Mouse (Mus musculus): ENCODE measurements around the gene Tet1. TPM values are rescaled to one million over a fixed set of nuclear protein-coding genes. Genes with fewer than 3 reads are reported as not detected.

Gene Tet1
- polyA plus RNA-seq, 1 experiment from 2014 or later, result 26.9 TPM

- H3K9ac ChIP-seq, result peak overlapping the region; percentile 12; the same call in 1 of the 2 replicates
- H3K27ac ChIP-seq, result peak overlapping the region; percentile 92
- H3K4me3 ChIP-seq, result peak overlapping the region; percentile 25
- WGBS, result 17% methylated on average over 9 of the region's 9 CpGs
- peaks cover 30% of the 10 kb centered on the region for H3K4me1 ChIP-seq (replicated peaks)
- peaks cover 10% of the 10 kb centered on the region for H3K36me3 ChIP-seq
- no peaks in the 10 kb centered on the region for H3K27me3 ChIP-seq
- no peaks in the 10 kb centered on the region for H3K9me3 ChIP-seq (replicated peaks)
- H3K4me2 ChIP-seq, result peak overlapping the region; percentile 47
- peak; percentile 88 for ATAC-seq (replicated peaks; ENCODE audit: insufficient number of reproducible peaks, insufficient read depth, low FRiP score, low read depth)
Observed at GRCm38 (mm10) chr10:62843787-62844491, 64.9 kb downstream of the Tet1 start.

GRCm38 (mm10) chr10:62841901-62842447 lies 66.8 kb downstream of the Tet1 start:
- 79% methylated on average over 10 of the region's 10 CpGs for WGBS

GRCm38 (mm10) chr10:62840687-62841086 lies 68.1 kb downstream of the Tet1 start:
- H3K27me3 ChIP-seq, result no peaks in the 10 kb centered on the region
- ATAC-seq (replicated peaks; ENCODE audit: insufficient number of reproducible peaks, insufficient read depth, low FRiP score, low read depth), result no peak

More at GRCm38 (mm10) chr10:62841901-62842447, 66.8 kb downstream of the Tet1 start:
- Histone ChIP-seq H3K27me3 (no peaks in the 10 kb centered on the region), H3K4me3 (no peak overlapping the region), H3K4me2 (no peak overlapping the region), H3K4me1 (replicated peaks) (peaks cover 22% of the 10 kb centered on the region), H3K36me3 (peaks cover 26% of the 10 kb centered on the region), H3K27ac (no peak overlapping the region), H3K9me3 (replicated peaks) (no peaks in the 10 kb centered on the region), H3K9ac (no peak overlapping the region)
- no peak for ATAC-seq (replicated peaks; ENCODE audit: insufficient number of reproducible peaks, insufficient read depth, low FRiP score, low read depth)

DNA sequence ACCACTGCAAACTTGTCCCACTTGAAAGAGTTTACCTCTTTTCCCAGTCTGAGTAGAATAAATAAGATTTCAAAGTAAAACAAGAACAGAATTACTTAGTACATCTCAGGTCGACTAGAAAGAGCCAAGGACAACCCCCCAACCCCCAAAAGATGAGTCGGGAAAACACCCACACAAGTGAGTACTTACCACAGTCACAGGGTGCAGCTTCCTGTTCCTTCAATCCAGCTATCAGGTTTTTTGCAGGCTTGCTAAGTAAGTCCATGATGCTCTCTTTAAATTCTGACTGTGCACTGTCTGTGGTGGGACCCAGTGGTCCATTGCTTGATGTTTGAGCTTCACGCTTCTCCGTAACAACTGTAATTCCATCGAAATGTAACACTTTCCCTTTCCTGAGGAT lies 70.8 kb downstream of the Tet1 start:
- H3K9me3 ChIP-seq (replicated peaks), result no peaks in the 10 kb centered on the region
- ATAC-seq (replicated peaks; ENCODE audit: insufficient number of reproducible peaks, insufficient read depth, low FRiP score, low read depth), result no peak
- no peak overlapping the region for H3K9ac ChIP-seq
- H3K36me3 ChIP-seq, result peaks cover 26% of the 10 kb centered on the region
- no peaks in the 10 kb centered on the region for H3K27me3 ChIP-seq
- H3K4me2 ChIP-seq, result no peak overlapping the region
- no peak overlapping the region for H3K4me3 ChIP-seq
- H3K4me1 ChIP-seq (replicated peaks), result peaks cover 5% of the 10 kb centered on the region
- 88% methylated on average over 5 of the region's 5 CpGs for WGBS
- H3K27ac ChIP-seq, result no peak overlapping the region

More at GRCm38 (mm10) chr10:62840687-62841086, 68.1 kb downstream of the Tet1 start:
- H3K36me3 ChIP-seq, result peaks cover 26% of the 10 kb centered on the region
- peaks cover 21% of the 10 kb centered on the region for H3K4me1 ChIP-seq (replicated peaks)
- H3K27ac ChIP-seq, result no peak overlapping the region
- no peak overlapping the region for H3K9ac ChIP-seq
- WGBS, result 88% methylated on average over 7 of the region's 7 CpGs
- no peaks in the 10 kb centered on the region for H3K9me3 ChIP-seq (replicated peaks)
- no peak overlapping the region for H3K4me3 ChIP-seq
- no peak overlapping the region for H3K4me2 ChIP-seq

DNA sequence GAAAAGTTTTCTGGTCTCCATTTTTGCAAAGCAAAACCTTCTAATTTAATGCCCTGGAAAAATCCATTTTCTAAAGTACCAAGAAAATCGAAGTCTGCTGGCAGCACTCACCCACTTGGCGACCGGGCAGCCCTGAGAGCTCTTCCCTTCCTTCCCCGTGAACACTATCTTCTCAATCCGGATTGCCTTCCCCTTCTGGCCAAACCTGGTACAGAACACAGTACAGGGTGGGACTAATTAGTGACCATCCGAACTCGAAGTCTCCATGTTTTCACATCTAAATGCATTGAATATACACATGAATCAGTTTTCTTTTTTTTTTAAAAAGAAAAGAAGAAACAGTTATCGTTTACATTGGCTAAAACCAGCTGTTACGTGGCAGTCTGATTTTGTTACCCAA lies 76.0 kb downstream of the Tet1 start:
- H3K4me1 ChIP-seq (replicated peaks), result peaks cover 14% of the 10 kb centered on the region
- WGBS, result 75% methylated on average over 9 of the region's 9 CpGs
- peaks cover 21% of the 10 kb centered on the region for H3K36me3 ChIP-seq
- H3K27ac ChIP-seq, result no peak overlapping the region
- H3K4me3 ChIP-seq, result no peak overlapping the region
- no peak for ATAC-seq (replicated peaks; ENCODE audit: insufficient number of reproducible peaks, insufficient read depth, low FRiP score, low read depth)
- H3K4me2 ChIP-seq, result no peak overlapping the region
- no peaks in the 10 kb centered on the region for H3K27me3 ChIP-seq
- no peak overlapping the region for H3K9ac ChIP-seq
- H3K9me3 ChIP-seq (replicated peaks), result no peaks in the 10 kb centered on the region

GRCm38 (mm10) chr10:62831546-62831945 lies 77.2 kb downstream of the Tet1 start:
- H3K9me3 ChIP-seq (replicated peaks), result no peaks in the 10 kb centered on the region
- peaks cover 20% of the 10 kb centered on the region for H3K36me3 ChIP-seq
- no peak overlapping the region for H3K4me2 ChIP-seq
- 0 out of 2 replicates have a peak overlapping the region, but pooled peaks have one; percentile 31 for H3K27ac ChIP-seq
- no peaks in the 10 kb centered on the region for H3K27me3 ChIP-seq
- WGBS, result 34% methylated on average over 2 of the region's 2 CpGs
- H3K4me3 ChIP-seq, result no peak overlapping the region
- H3K4me1 ChIP-seq (replicated peaks), result peaks cover 14% of the 10 kb centered on the region
- ATAC-seq (replicated peaks; ENCODE audit: insufficient number of reproducible peaks, insufficient read depth, low FRiP score, low read depth), result no peak
- H3K9ac ChIP-seq, result no peak overlapping the region

DNA sequence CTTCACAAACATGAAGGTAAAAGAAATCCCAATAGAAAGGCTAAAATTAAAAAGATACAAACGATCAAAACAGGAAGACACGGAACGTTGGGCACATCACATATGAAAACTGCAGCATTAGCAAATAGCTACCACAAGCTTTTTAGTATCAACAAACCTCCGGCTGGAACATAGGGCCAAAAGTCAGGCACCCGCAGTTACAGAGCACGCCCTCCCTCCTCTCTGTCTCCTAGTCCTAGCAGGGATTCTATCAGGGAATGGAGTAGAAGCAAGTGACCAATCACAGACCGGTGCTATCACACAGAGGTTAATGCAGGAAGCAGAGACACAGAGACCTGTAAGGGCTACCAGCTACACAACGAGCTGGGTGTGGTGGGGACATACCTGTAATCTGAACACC lies 84.3 kb downstream of the Tet1 start:
- 82% methylated on average over 8 of the region's 8 CpGs for WGBS
- H3K36me3 ChIP-seq, result peaks cover 31% of the 10 kb centered on the region

DNA sequence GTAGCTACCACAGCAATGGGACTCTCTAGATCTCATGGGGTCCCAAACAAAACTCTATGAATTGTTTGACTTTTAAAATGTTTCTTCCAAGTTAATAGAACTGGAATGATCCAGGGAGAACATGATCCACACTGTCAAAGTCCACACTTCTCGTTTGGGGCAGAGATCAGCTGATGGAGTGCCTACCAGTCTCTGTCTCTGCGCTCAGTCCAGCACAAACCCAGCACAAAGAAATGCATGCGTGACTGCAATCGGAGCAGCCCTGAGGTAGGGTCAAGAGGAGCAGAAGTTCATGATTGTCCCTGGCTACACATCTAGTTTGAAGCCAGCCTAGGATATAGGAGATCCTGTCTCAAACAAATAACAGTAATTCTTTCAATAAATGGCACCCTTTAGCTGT lies 85.4 kb downstream of the Tet1 start:
- no peaks in the 10 kb centered on the region for H3K9me3 ChIP-seq (replicated peaks)
- no peaks in the 10 kb centered on the region for H3K4me1 ChIP-seq (replicated peaks)
- H3K27ac ChIP-seq, result no peak overlapping the region
- H3K4me2 ChIP-seq, result no peak overlapping the region
- H3K4me3 ChIP-seq, result no peak overlapping the region
- ATAC-seq (replicated peaks; ENCODE audit: insufficient number of reproducible peaks, insufficient read depth, low FRiP score, low read depth), result no peak
- H3K9ac ChIP-seq, result no peak overlapping the region
- no peaks in the 10 kb centered on the region for H3K27me3 ChIP-seq
- WGBS, result 77% methylated on average over 4 of the region's 4 CpGs
- H3K36me3 ChIP-seq, result peaks cover 40% of the 10 kb centered on the region

More for the DNA sequence above, 84.3 kb downstream of the Tet1 start:
- H3K27me3 ChIP-seq, result no peaks in the 10 kb centered on the region
- ATAC-seq (replicated peaks; ENCODE audit: insufficient number of reproducible peaks, insufficient read depth, low FRiP score, low read depth), result no peak
- H3K9me3 ChIP-seq (replicated peaks), result no peaks in the 10 kb centered on the region
- H3K27ac ChIP-seq, result no peak overlapping the region
- H3K4me2 ChIP-seq, result no peak overlapping the region
- H3K4me3 ChIP-seq, result no peak overlapping the region
- H3K9ac ChIP-seq, result no peak overlapping the region
- no peaks in the 10 kb centered on the region for H3K4me1 ChIP-seq (replicated peaks)

DNA sequence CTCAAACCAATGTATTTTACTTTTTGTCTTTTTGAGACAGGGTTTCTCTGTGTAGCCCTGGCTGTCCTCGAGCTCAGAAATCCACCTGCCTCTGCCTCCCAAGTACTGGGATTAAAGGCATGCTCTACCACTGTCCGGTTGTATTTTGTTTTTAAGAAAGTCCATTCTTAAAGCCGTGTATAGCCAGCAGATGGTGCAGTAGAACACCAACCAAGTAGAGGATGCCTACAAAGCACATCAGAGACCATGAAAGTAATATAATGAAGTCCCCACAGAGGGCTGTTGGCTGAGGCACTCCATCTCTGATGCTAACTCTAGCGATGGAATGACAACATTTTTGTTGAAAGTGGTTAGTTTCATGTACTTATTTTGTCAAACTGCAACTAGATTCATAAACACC lies 98.8 kb downstream of the Tet1 start:
- ATAC-seq (replicated peaks; ENCODE audit: insufficient number of reproducible peaks, insufficient read depth, low FRiP score, low read depth), result no peak
- Histone ChIP-seq H3K36me3 (peaks cover 37% of the 10 kb centered on the region), H3K9me3 (replicated peaks) (no peaks in the 10 kb centered on the region), H3K27ac (no peak overlapping the region), H3K27me3 (no peaks in the 10 kb centered on the region), H3K4me2 (no peak overlapping the region), H3K9ac (no peak overlapping the region), H3K4me3 (no peak overlapping the region), H3K4me1 (replicated peaks) (no peaks in the 10 kb centered on the region)
- 70% methylated on average over 4 of the region's 4 CpGs for WGBS

DNA sequence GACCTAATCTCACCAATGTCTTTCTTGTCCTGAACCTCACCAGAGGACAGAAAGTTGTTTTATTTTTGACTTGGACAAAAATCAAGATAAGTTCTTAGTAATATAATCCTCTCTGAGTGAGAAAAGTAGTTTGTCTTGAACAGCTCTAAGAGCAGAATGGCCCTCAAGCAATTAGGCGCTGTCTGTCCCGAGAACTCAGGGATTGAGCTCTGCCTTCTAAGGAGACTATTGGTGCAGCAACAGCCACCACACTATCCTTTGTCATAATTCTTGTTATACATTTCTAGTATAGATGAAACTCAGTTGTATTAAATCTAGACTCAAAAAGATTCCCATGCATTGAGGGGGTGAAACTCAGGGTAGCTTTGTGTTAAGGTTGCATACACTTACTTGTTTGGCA lies 100.0 kb downstream of the Tet1 start:
- no peak overlapping the region for H3K27ac ChIP-seq
- no peaks in the 10 kb centered on the region for H3K9me3 ChIP-seq (replicated peaks)

GRCm38 (mm10) chr10:62808316-62808715 lies 100.5 kb downstream of the Tet1 start:
- Histone ChIP-seq H3K9me3 (replicated peaks) (no peaks in the 10 kb centered on the region), H3K27me3 (no peaks in the 10 kb centered on the region), H3K9ac (no peak overlapping the region), H3K36me3 (peaks cover 21% of the 10 kb centered on the region), H3K4me3 (no peak overlapping the region), H3K4me2 (no peak overlapping the region), H3K4me1 (replicated peaks) (no peaks in the 10 kb centered on the region), H3K27ac (no peak overlapping the region)
- no peak for ATAC-seq (replicated peaks; ENCODE audit: insufficient number of reproducible peaks, insufficient read depth, low FRiP score, low read depth)
- WGBS, result 87% methylated on average over 7 of the region's 7 CpGs

More for the DNA sequence above, 100.0 kb downstream of the Tet1 start:
- Histone ChIP-seq H3K4me1 (replicated peaks) (no peaks in the 10 kb centered on the region), H3K4me3 (no peak overlapping the region), H3K4me2 (no peak overlapping the region), H3K36me3 (peaks cover 26% of the 10 kb centered on the region), H3K9ac (no peak overlapping the region), H3K27me3 (no peaks in the 10 kb centered on the region)
- 97% methylated on average over 2 of the region's 2 CpGs for WGBS
- ATAC-seq (replicated peaks; ENCODE audit: insufficient number of reproducible peaks, insufficient read depth, low FRiP score, low read depth), result no peak

DNA sequence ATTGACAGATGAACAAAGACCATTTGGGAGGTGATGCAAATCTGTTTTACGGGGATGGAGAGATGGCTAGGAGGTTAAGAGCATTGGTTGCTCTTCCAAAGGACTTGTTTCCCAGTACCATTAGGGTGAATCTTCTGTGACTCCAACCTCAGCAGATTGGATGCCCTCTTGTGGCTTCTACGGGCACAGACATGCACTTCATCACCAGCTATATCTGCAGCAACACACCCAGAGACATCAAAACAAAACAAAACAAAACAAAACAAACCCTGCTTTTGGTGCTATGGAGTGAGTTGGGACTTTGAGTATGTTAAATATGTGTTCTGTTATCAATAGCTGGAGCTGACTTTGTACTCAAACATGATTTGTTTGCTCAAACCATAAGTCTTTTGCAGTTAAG lies 104.7 kb downstream of the Tet1 start:
- no peak overlapping the region for H3K27ac ChIP-seq
- no peak for ATAC-seq (replicated peaks; ENCODE audit: insufficient number of reproducible peaks, insufficient read depth, low FRiP score, low read depth)
- H3K9ac ChIP-seq, result no peak overlapping the region
- peaks cover 2% of the 10 kb centered on the region; the same call in 1 of the 2 replicates for H3K36me3 ChIP-seq
- H3K4me1 ChIP-seq (replicated peaks), result no peaks in the 10 kb centered on the region
- WGBS, result 78% methylated on average over 2 of the region's 2 CpGs
- no peaks in the 10 kb centered on the region for H3K9me3 ChIP-seq (replicated peaks)
- no peak overlapping the region for H3K4me2 ChIP-seq
- no peak overlapping the region for H3K4me3 ChIP-seq
- H3K27me3 ChIP-seq, result no peaks in the 10 kb centered on the region

All from heart, embryonic 15.5 days (tissue).